Mouse (Mus musculus): ENCODE measurements around the gene Cmklr1.
A peak's percentile ranks its signal among the peaks of the same experiment; 100 is the strongest.

Gene Cmklr1

GRCm38 (mm10) chr5:113626991-113627390 is 23.2 kb downstream of the Cmklr1 start:
- 0 out of 2 replicates have a peak overlapping the region, but pooled peaks have one; percentile 1 for H3K4me3 ChIP-seq (replicated peaks; ENCODE audit: low read length)
- H3K9me3 ChIP-seq (ENCODE audit: low read length) = peaks cover 12% of the 10 kb centered on the region
- TF ChIP-seq CTCF (conservative IDR thresholded peaks at IDR 0.05; ENCODE audit: low read length) (no peak), NANOG (IDR thresholded peaks at IDR 0.05; ENCODE audit: borderline replicate concordance, low read length) (no peak), POU5F1 (IDR thresholded peaks at IDR 0.05; ENCODE audit: borderline replicate concordance, low read length) (no peak)
- peaks cover 23% of the 10 kb centered on the region for H3K27me3 ChIP-seq (ENCODE audit: insufficient read depth, low read length)
- peaks cover 88% of the 10 kb centered on the region for H3K4me1 ChIP-seq (replicated peaks; ENCODE audit: low read depth, low read length)
- peaks cover 4% of the 10 kb centered on the region; the same call in 1 of the 2 replicates for H3K36me3 ChIP-seq (ENCODE audit: insufficient read depth, low read length)

GRCm38 (mm10) chr5:113626352-113626751 is 23.9 kb downstream of the Cmklr1 start:
- no peak overlapping the region for H3K4me3 ChIP-seq (replicated peaks; ENCODE audit: low read length)
- peaks cover 4% of the 10 kb centered on the region; the same call in 1 of the 2 replicates for H3K36me3 ChIP-seq (ENCODE audit: insufficient read depth, low read length)
- H3K4me1 ChIP-seq (replicated peaks; ENCODE audit: low read depth, low read length) = peaks cover 88% of the 10 kb centered on the region
- H3K9me3 ChIP-seq (ENCODE audit: low read length) = peaks cover 12% of the 10 kb centered on the region
- TF ChIP-seq POU5F1 (IDR thresholded peaks at IDR 0.05; ENCODE audit: borderline replicate concordance, low read length) = no peak
- TF ChIP-seq CTCF (conservative IDR thresholded peaks at IDR 0.05; ENCODE audit: low read length) = no peak
- TF ChIP-seq NANOG (IDR thresholded peaks at IDR 0.05; ENCODE audit: borderline replicate concordance, low read length) = no peak
- peaks cover 16% of the 10 kb centered on the region for H3K27me3 ChIP-seq (ENCODE audit: insufficient read depth, low read length)

GRCm38 (mm10) chr5:113625068-113625467 is 25.2 kb downstream of the Cmklr1 start:
- Histone ChIP-seq H3K9me3 (ENCODE audit: low read length) (peaks cover 12% of the 10 kb centered on the region), H3K27me3 (ENCODE audit: insufficient read depth, low read length) (peaks cover 5% of the 10 kb centered on the region; the same call in 1 of the 2 replicates), H3K4me3 (replicated peaks; ENCODE audit: low read length) (no peak overlapping the region), H3K4me1 (replicated peaks; ENCODE audit: low read depth, low read length) (peaks cover 88% of the 10 kb centered on the region), H3K36me3 (ENCODE audit: insufficient read depth, low read length) (peaks cover 4% of the 10 kb centered on the region; the same call in 1 of the 2 replicates)
- TF ChIP-seq CTCF (conservative IDR thresholded peaks at IDR 0.05; ENCODE audit: low read length) (no peak), NANOG (IDR thresholded peaks at IDR 0.05; ENCODE audit: borderline replicate concordance, low read length) (no peak), POU5F1 (IDR thresholded peaks at IDR 0.05; ENCODE audit: borderline replicate concordance, low read length) (no peak)

DNA sequence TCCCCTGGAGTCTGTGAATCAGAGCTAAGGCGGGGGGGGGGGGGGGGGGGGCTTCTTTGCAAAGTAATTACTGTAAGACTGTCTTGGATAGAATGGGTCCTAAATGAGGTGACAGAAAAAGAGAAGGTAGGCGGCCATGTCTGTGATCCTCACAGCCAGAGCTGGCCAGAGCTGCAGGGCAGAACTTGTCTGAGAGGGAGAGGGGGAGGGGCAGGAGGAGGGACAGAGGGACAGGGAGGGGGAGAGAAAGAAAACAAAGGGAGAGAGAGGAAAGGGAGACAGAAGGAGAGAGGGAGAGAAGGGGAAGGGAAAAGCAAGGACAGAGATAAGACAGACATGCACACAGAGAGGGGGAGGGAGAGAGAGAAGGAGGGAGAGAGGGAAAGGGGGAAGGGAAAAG is 27.2 kb downstream of the Cmklr1 start:
- Histone ChIP-seq H3K9me3 (ENCODE audit: low read length) (peaks cover 12% of the 10 kb centered on the region), H3K4me3 (replicated peaks; ENCODE audit: low read length) (peak overlapping the region; percentile 14; the same call in 1 of the 2 replicates), H3K4me1 (replicated peaks; ENCODE audit: low read depth, low read length) (peaks cover 89% of the 10 kb centered on the region), H3K27me3 (ENCODE audit: insufficient read depth, low read length) (no peaks in the 10 kb centered on the region), H3K36me3 (ENCODE audit: insufficient read depth, low read length) (peaks cover 11% of the 10 kb centered on the region)
- TF ChIP-seq POU5F1 (IDR thresholded peaks at IDR 0.05; ENCODE audit: borderline replicate concordance, low read length) (no peak), CTCF (conservative IDR thresholded peaks at IDR 0.05; ENCODE audit: low read length) (no peak), NANOG (IDR thresholded peaks at IDR 0.05; ENCODE audit: borderline replicate concordance, low read length) (no peak)

GRCm38 (mm10) chr5:113620999-113621398 is 29.2 kb downstream of the Cmklr1 start:
- H3K4me1 ChIP-seq (replicated peaks; ENCODE audit: low read depth, low read length) = peaks cover 88% of the 10 kb centered on the region
- peaks cover 12% of the 10 kb centered on the region for H3K9me3 ChIP-seq (ENCODE audit: low read length)
- no peaks in the 10 kb centered on the region for H3K27me3 ChIP-seq (ENCODE audit: insufficient read depth, low read length)
- H3K4me3 ChIP-seq (replicated peaks; ENCODE audit: low read length) = peak overlapping the region; percentile 24; the same call in 1 of the 2 replicates
- peaks cover 20% of the 10 kb centered on the region for H3K36me3 ChIP-seq (ENCODE audit: insufficient read depth, low read length)
- TF ChIP-seq POU5F1 (IDR thresholded peaks at IDR 0.05; ENCODE audit: borderline replicate concordance, low read length) = no peak
- no peak for TF ChIP-seq CTCF (conservative IDR thresholded peaks at IDR 0.05; ENCODE audit: low read length)
- TF ChIP-seq NANOG (IDR thresholded peaks at IDR 0.05; ENCODE audit: borderline replicate concordance, low read length) = no peak

GRCm38 (mm10) chr5:113620130-113620716 is 30.0 kb downstream of the Cmklr1 start:
- Histone ChIP-seq H3K4me1 (replicated peaks; ENCODE audit: low read depth, low read length) (peaks cover 88% of the 10 kb centered on the region), H3K4me3 (replicated peaks; ENCODE audit: low read length) (peak overlapping the region; percentile 24), H3K9me3 (ENCODE audit: low read length) (peaks cover 18% of the 10 kb centered on the region), H3K36me3 (ENCODE audit: insufficient read depth, low read length) (peaks cover 28% of the 10 kb centered on the region), H3K27me3 (ENCODE audit: insufficient read depth, low read length) (no peaks in the 10 kb centered on the region)
- TF ChIP-seq CTCF (conservative IDR thresholded peaks at IDR 0.05; ENCODE audit: low read length) = no peak
- TF ChIP-seq POU5F1 (IDR thresholded peaks at IDR 0.05; ENCODE audit: borderline replicate concordance, low read length) = no peak
- TF ChIP-seq NANOG (IDR thresholded peaks at IDR 0.05; ENCODE audit: borderline replicate concordance, low read length) = no peak

DNA sequence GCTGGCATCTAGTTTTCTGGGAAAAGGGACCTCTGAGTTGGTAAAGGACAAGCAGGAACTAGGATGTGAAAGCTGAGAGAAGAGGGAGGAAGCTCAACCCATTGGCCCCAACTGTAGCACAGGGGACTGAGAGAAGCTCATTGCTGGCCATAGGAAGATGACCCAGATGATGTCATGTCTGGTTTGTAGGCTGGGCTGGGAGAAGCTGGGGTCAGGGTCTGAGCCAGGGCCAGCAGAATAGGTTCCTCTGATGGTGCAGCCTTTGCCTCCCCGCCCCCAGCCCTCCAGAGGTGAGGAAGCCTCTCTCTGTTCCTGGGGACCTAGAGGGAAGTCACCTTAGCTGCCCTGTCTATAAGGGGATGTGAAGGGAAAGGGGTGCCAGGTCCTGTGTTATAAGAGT is 31.1 kb downstream of the Cmklr1 start:
- H3K36me3 ChIP-seq (ENCODE audit: insufficient read depth, low read length) = peaks cover 36% of the 10 kb centered on the region
- no peak overlapping the region for H3K4me3 ChIP-seq (replicated peaks; ENCODE audit: low read length)
- H3K27me3 ChIP-seq (ENCODE audit: insufficient read depth, low read length) = no peaks in the 10 kb centered on the region
- TF ChIP-seq NANOG (IDR thresholded peaks at IDR 0.05; ENCODE audit: borderline replicate concordance, low read length) (no peak), CTCF (conservative IDR thresholded peaks at IDR 0.05; ENCODE audit: low read length) (no peak), POU5F1 (IDR thresholded peaks at IDR 0.05; ENCODE audit: borderline replicate concordance, low read length) (no peak)
- H3K4me1 ChIP-seq (replicated peaks; ENCODE audit: low read depth, low read length) = peaks cover 87% of the 10 kb centered on the region
- H3K9me3 ChIP-seq (ENCODE audit: low read length) = peaks cover 9% of the 10 kb centered on the region

DNA sequence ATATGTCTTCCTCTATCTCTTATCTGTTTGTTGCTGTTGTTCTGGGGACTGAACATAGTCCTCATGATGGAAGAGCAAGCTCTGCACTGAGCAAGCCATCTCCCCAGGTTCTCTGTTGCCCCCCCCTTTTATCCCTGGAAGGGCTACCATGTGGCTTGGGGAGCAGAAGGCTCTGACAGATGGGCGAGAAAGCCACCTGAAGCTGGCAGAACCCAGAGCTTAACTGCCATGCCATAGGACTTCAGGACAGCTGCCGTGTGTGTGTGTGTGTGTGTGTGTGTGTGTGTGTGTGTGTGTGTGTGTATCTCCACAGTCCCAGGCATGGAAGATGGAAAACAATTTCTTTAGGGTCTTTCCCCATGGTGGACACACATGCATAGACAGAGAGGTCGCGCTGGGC is 31.5 kb downstream of the Cmklr1 start:
- Histone ChIP-seq H3K4me1 (replicated peaks; ENCODE audit: low read depth, low read length) (peaks cover 87% of the 10 kb centered on the region), H3K27me3 (ENCODE audit: insufficient read depth, low read length) (no peaks in the 10 kb centered on the region), H3K4me3 (replicated peaks; ENCODE audit: low read length) (no peak overlapping the region), H3K36me3 (ENCODE audit: insufficient read depth, low read length) (peaks cover 39% of the 10 kb centered on the region), H3K9me3 (ENCODE audit: low read length) (peaks cover 6% of the 10 kb centered on the region; the same call in 1 of the 2 replicates)
- TF ChIP-seq POU5F1 (IDR thresholded peaks at IDR 0.05; ENCODE audit: borderline replicate concordance, low read length) (no peak), NANOG (IDR thresholded peaks at IDR 0.05; ENCODE audit: borderline replicate concordance, low read length) (no peak), CTCF (conservative IDR thresholded peaks at IDR 0.05; ENCODE audit: low read length) (no peak)

Measured in E14TG2a.4 (cell line).